Mouse (Mus musculus) CH12.LX (cell line): ENCODE measurements around the gene Cblc. TPM values are rescaled to one million over a fixed set of nuclear protein-coding genes. Genes with fewer than 3 reads are reported as not detected.

Experiments used
- DNase-seq: peaks from one replicate; pipeline ENCODE4 v3.0.0-alpha.2; 2013; ENCODE audit errors: extremely low read depth
- H3K27ac ChIP-seq: 2 replicates; pipeline ENCODE4 v1.5.1; 2012; ENCODE audit warnings: low read depth, mild to moderate bottlenecking, control low read depth, moderate library complexity; ENCODE audit not compliant: insufficient read depth
- H3K27me3 ChIP-seq: replicated peaks from 2 replicates; pipeline ENCODE3; 2012; ENCODE audit warnings: inconsistent platforms
- H3K36me3 ChIP-seq, 2 experiments: replicated peaks in 1 of 2; 2 replicates each; pipeline versions ENCODE3 to v1.6.1; 2012; ENCODE audit warnings: inconsistent platforms in 1 of 2, low read length in 1 of 2, mild to moderate bottlenecking in 1 of 2, mixed read lengths in 1 of 2, moderate library complexity in 1 of 2; ENCODE audit not compliant: control insufficient read depth in 1 of 2, insufficient read depth in 1 of 2
- H3K4me1 ChIP-seq, 2 experiments: 2 replicates each; pipeline ENCODE4 v1.6.1; 2012; ENCODE audit warnings: inconsistent platforms in 1 of 2, moderate library complexity in 1 of 2; ENCODE audit not compliant: insufficient read depth in 2 of 2, control insufficient read depth in 1 of 2
- H3K4me2 ChIP-seq: 2 replicates; pipeline ENCODE4 v1.6.1; 2012; ENCODE audit warnings: low read depth, mild to moderate bottlenecking, control low read depth; ENCODE audit not compliant: poor library complexity, insufficient read depth, severe bottlenecking
- H3K4me3 ChIP-seq, 3 experiments: fragments of 150-350 bp in 1 of 3; sonication (generic) in 1 of 3; replicated peaks in 1 of 3; 2 replicates each; pipeline versions ENCODE3 to v1.5.1; 2011 to 2012; ENCODE audit warnings: low read depth in 2 of 3, low read length in 2 of 3, mild to moderate bottlenecking in 2 of 3, moderate library complexity in 2 of 3, control low read depth in 1 of 3, improper control_type of control experiment in 1 of 3, inconsistent platforms in 1 of 3, mixed read lengths in 1 of 3; ENCODE audit not compliant: poor library complexity in 1 of 3
- H3K79me2 ChIP-seq: replicated peaks from 2 replicates; pipeline ENCODE4 v1.6.1; 2012; ENCODE audit warnings: mild to moderate bottlenecking, moderate library complexity; ENCODE audit not compliant: control insufficient read depth, poor library complexity, insufficient read depth, severe bottlenecking; ENCODE audit errors: extremely low read depth
- H3K9ac ChIP-seq: 2 replicates; pipeline ENCODE4 v1.6.1; 2012; ENCODE audit warnings: low read depth, mild to moderate bottlenecking, control low read depth, moderate library complexity; ENCODE audit not compliant: insufficient read depth
- H3K9me3 ChIP-seq: replicated peaks from 2 replicates; pipeline ENCODE3; 2012; ENCODE audit warnings: low read length, inconsistent platforms, mixed read lengths
- BHLHE40 ChIP-seq: IDR thresholded peaks from 2 replicates; pipeline ENCODE4 v1.6.1; 2011; ENCODE audit warnings: mild to moderate bottlenecking, low read depth, low read length, improper control_type of control experiment
- E2F4 ChIP-seq: IDR thresholded peaks from 2 replicates; pipeline ENCODE4 v1.6.1; 2011; ENCODE audit warnings: low read depth, low read length, improper control_type of control experiment; ENCODE audit not compliant: insufficient replicate concordance
- MAFK ChIP-seq: IDR thresholded peaks from 2 replicates; pipeline ENCODE4 v1.6.1; 2011; ENCODE audit warnings: low read length, improper control_type of control experiment; ENCODE audit not compliant: insufficient replicate concordance
- MXI1 ChIP-seq: IDR thresholded peaks from 2 replicates; pipeline ENCODE4 v1.6.1; 2011; ENCODE audit warnings: mild to moderate bottlenecking, low read depth, low read length, improper control_type of control experiment
- NRF1 ChIP-seq: IDR thresholded peaks from 2 replicates; pipeline ENCODE4 v1.6.1; 2014; ENCODE audit warnings: low read depth, mild to moderate bottlenecking, inconsistent platforms, low read length, improper control_type of control experiment, moderate library complexity
- RCOR1 ChIP-seq: conservative IDR thresholded peaks from 2 replicates; pipeline ENCODE4 v1.6.1; 2012; ENCODE audit warnings: low read depth, mild to moderate bottlenecking, inconsistent platforms, low read length, improper control_type of control experiment
- SIN3A ChIP-seq: IDR thresholded peaks from 2 replicates; pipeline ENCODE4 v1.6.1; 2012; ENCODE audit warnings: low read length, improper control_type of control experiment, inconsistent platforms
- TBP ChIP-seq: conservative IDR thresholded peaks from 2 replicates; pipeline ENCODE4 v1.6.1; 2011; ENCODE audit warnings: low read depth, low read length, improper control_type of control experiment
- USF2 ChIP-seq: conservative IDR thresholded peaks from 2 replicates; pipeline ENCODE4 v1.6.1; 2011; ENCODE audit warnings: low read depth, low read length, improper control_type of control experiment
- dilution Hi-C: fragments of 300-500 bp; cut with MboI; formaldehyde crosslinking; loops from 2 replicates; pipeline ENCODE4 v1.14.3; 2020; ENCODE audit warnings: low sequenced_read_pairs; ENCODE audit not compliant: extremely low pct_unique_long_range_greater_than_20kb, extremely low pct_ligation_motif_present
- in situ Hi-C: fragments of 300-500 bp; cut with MboI; formaldehyde crosslinking; loops from 3 replicates; pipeline ENCODE4 v1.14.3; 2019; ENCODE audit warnings: low sequenced_read_pairs, low pct_ligation_motif_present, low pct_unique_long_range_greater_than_20kb, mixed read lengths
- polyA plus RNA-seq: library from polyadenylated mRNA; unstranded; fragments of >175 nt; gene quantifications from 2 replicates; pipeline ENCODE4 v1.2.1, GENCODE M21; 2012; ENCODE audit warnings: low read depth; ENCODE audit not compliant: insufficient read length
- total RNA-seq, 2 experiments: library from RNA; depleted of rRNA; stranded (reverse); fragments of 300-350 nt in 1 of 2; fragments of >200 nt in 1 of 2; gene quantifications; 2 replicates each; pipeline ENCODE4 v1.2.3; 2012 to 2014

Cblc gene
- total and polyA plus RNA-seq, 3 experiments: 6.4 to 30.8 (median 13.4) TPM

- dilution Hi-C loops: no loop called here
- DNase-seq: no peak
- TF ChIP-seq BHLHE40 (no peak), MAFK (no peak), TBP (no peak), USF2 (no peak), E2F4 (no peak), SIN3A (no peak), NRF1 (no peak), MXI1 (no peak), RCOR1 (no peak)
- TF ChIP-seq, all 38 proteins: peak for 0
- in situ Hi-C loops: no loop called here
- peaks cover 20 to 43% of the 10 kb centered on the region in 2 experiments for H3K36me3 ChIP-seq
- peaks cover 1 to 3% of the 10 kb centered on the region in 2 experiments; a peak in 1 of 4 replicates for H3K4me1 ChIP-seq
- no peak overlapping the region for H3K4me2 ChIP-seq
- H3K9ac ChIP-seq: no peak overlapping the region
- no peak overlapping the region for H3K27ac ChIP-seq
- H3K9me3 ChIP-seq: no peaks in the 10 kb centered on the region
- H3K27me3 ChIP-seq: no peaks in the 10 kb centered on the region
- H3K79me2 ChIP-seq: no peaks in the 10 kb centered on the region
- H3K4me3 ChIP-seq: no peak overlapping the region
Observed at GRCm38 (mm10) chr7:19734178-19734666, 62.4 kb downstream of the Cblc start.

Other genes with a start within 250 kb of the Cblc start
Only the 20 nearest of the 22 such genes appear.
- gene Gemin7, start 219.2 kb downstream of the Cblc start, total RNA-seq (2012; rRNA removed): 52.5 and 63.2 TPM in 2 replicates
- gene Gemin7, start 219.2 kb downstream of the Cblc start, total RNA-seq (2014; rRNA removed): 89.6 and 101 TPM in 2 replicates
- gene Gemin7, start 219.2 kb downstream of the Cblc start, polyA plus RNA-seq: 59.3 and 64.4 TPM in 2 replicates
- 43.4 and 45.4 TPM in 2 replicates for gene Clasrp, start 192.3 kb downstream of the Cblc start, total RNA-seq (2012; rRNA removed)
- gene Clasrp, start 192.3 kb downstream of the Cblc start, total RNA-seq (2014; rRNA removed): 14.5 and 17.5 TPM in 2 replicates
- gene Clasrp, start 192.3 kb downstream of the Cblc start, polyA plus RNA-seq: 59.4 and 62.6 TPM in 2 replicates
- gene Relb, start 167.4 kb downstream of the Cblc start, total RNA-seq (2012; rRNA removed): 37.8 and 58.1 TPM in 2 replicates
- 41.5 and 44.0 TPM in 2 replicates for gene Relb, start 167.4 kb downstream of the Cblc start, total RNA-seq (2014; rRNA removed)
- gene Relb, start 167.4 kb downstream of the Cblc start, polyA plus RNA-seq: 50.6 and 59.6 TPM in 2 replicates
- gene Clptm1, start 131.8 kb downstream of the Cblc start, total RNA-seq (2012; rRNA removed): 43.6 and 43.9 TPM in 2 replicates
- gene Clptm1, start 131.8 kb downstream of the Cblc start, total RNA-seq (2014; rRNA removed): 33.8 and 34.0 TPM in 2 replicates
- gene Clptm1, start 131.8 kb downstream of the Cblc start, polyA plus RNA-seq: 54.7 and 70.9 TPM in 2 replicates
- gene Apoc2, start 118.9 kb downstream of the Cblc start, total RNA-seq (2012; rRNA removed): not detected in 2 replicates
- not detected in 2 replicates for gene Apoc2, start 118.9 kb downstream of the Cblc start, total RNA-seq (2014; rRNA removed)
- gene Apoc2, start 118.9 kb downstream of the Cblc start, polyA plus RNA-seq: not detected in 2 replicates
- not detected in 2 replicates for gene Gm44805, start 115.4 kb downstream of the Cblc start, total RNA-seq (2012; rRNA removed)
- gene Gm44805, start 115.4 kb downstream of the Cblc start, total RNA-seq (2014; rRNA removed): not detected in 2 replicates
- gene Gm44805, start 115.4 kb downstream of the Cblc start, polyA plus RNA-seq: not detected in 2 replicates
- not detected in 2 replicates for gene Apoc4, start 115.3 kb downstream of the Cblc start, total RNA-seq (2012; rRNA removed)
- gene Apoc4, start 115.3 kb downstream of the Cblc start, total RNA-seq (2014; rRNA removed): not detected in 2 replicates
- not detected in 2 replicates for gene Apoc4, start 115.3 kb downstream of the Cblc start, polyA plus RNA-seq
- not detected in 2 replicates for gene Apoc1, start 104.1 kb downstream of the Cblc start, total RNA-seq (2012; rRNA removed)
- not detected in 2 replicates for gene Apoc1, start 104.1 kb downstream of the Cblc start, total RNA-seq (2014; rRNA removed)
- not detected in 2 replicates for gene Apoc1, start 104.1 kb downstream of the Cblc start, polyA plus RNA-seq
- gene Apoe, start 97.6 kb downstream of the Cblc start, total RNA-seq (2012; rRNA removed): 10.0 and 10.5 TPM in 2 replicates
- 6.2 and 6.4 TPM in 2 replicates for gene Apoe, start 97.6 kb downstream of the Cblc start, total RNA-seq (2014; rRNA removed)
- 16.7 and 21.4 TPM in 2 replicates for gene Apoe, start 97.6 kb downstream of the Cblc start, polyA plus RNA-seq
- 179 and 214 TPM in 2 replicates for gene Tomm40, start 81.4 kb downstream of the Cblc start, total RNA-seq (2012; rRNA removed)
- gene Tomm40, start 81.4 kb downstream of the Cblc start, total RNA-seq (2014; rRNA removed): 115 TPM in 2 replicates
- 197 and 221 TPM in 2 replicates for gene Tomm40, start 81.4 kb downstream of the Cblc start, polyA plus RNA-seq
- 9.1 and 14.1 TPM in 2 replicates for gene Nectin2, start 46.3 kb downstream of the Cblc start, total RNA-seq (2012; rRNA removed)
- 3.0 and 3.4 TPM in 2 replicates for gene Nectin2, start 46.3 kb downstream of the Cblc start, total RNA-seq (2014; rRNA removed)
- gene Nectin2, start 46.3 kb downstream of the Cblc start, polyA plus RNA-seq: 6.3 and 6.5 TPM in 2 replicates
- gene Bcam, start 25.8 kb downstream of the Cblc start, total RNA-seq (2012; rRNA removed): 8.2 and 10.9 TPM in 2 replicates
- 2.4 and 3.0 TPM in 2 replicates for gene Bcam, start 25.8 kb downstream of the Cblc start, total RNA-seq (2014; rRNA removed)
- 4.8 and 5.3 TPM in 2 replicates for gene Bcam, start 25.8 kb downstream of the Cblc start, polyA plus RNA-seq
- 15.8 and 18.8 TPM in 2 replicates for gene Bcl3, start 26.0 kb upstream of the Cblc start, total RNA-seq (2012; rRNA removed)
- 3.2 and 3.8 TPM in 2 replicates for gene Bcl3, start 26.0 kb upstream of the Cblc start, total RNA-seq (2014; rRNA removed)
- gene Bcl3, start 26.0 kb upstream of the Cblc start, polyA plus RNA-seq: 17.9 and 25.2 TPM in 2 replicates
- gene Gm19345, start 55.2 kb upstream of the Cblc start, total RNA-seq (2012; rRNA removed): 0.59 TPM in 1 of 2 replicates, not detected in the other
- gene Gm19345, start 55.2 kb upstream of the Cblc start, total RNA-seq (2014; rRNA removed): not detected in 2 replicates
- gene Gm19345, start 55.2 kb upstream of the Cblc start, polyA plus RNA-seq: 4.1 and 4.3 TPM in 2 replicates
- 2.5 and 3.2 TPM in 2 replicates for gene Ceacam16, start 64.5 kb upstream of the Cblc start, total RNA-seq (2012; rRNA removed)
- gene Ceacam16, start 64.5 kb upstream of the Cblc start, total RNA-seq (2014; rRNA removed): 0.88 and 1.1 TPM in 2 replicates
- 6.8 and 7.7 TPM in 2 replicates for gene Ceacam16, start 64.5 kb upstream of the Cblc start, polyA plus RNA-seq
- 0.04 and 0.08 TPM in 2 replicates for gene Ceacam19, start 91.2 kb upstream of the Cblc start, total RNA-seq (2012; rRNA removed)
- not detected in 2 replicates for gene Ceacam19, start 91.2 kb upstream of the Cblc start, total RNA-seq (2014; rRNA removed)
- gene Ceacam19, start 91.2 kb upstream of the Cblc start, polyA plus RNA-seq: not detected in 2 replicates
- gene Pvr, start 124.4 kb upstream of the Cblc start, total RNA-seq (2012; rRNA removed): 15.0 and 15.4 TPM in 2 replicates
- gene Pvr, start 124.4 kb upstream of the Cblc start, total RNA-seq (2014; rRNA removed): 12.7 and 13.1 TPM in 2 replicates
- gene Pvr, start 124.4 kb upstream of the Cblc start, polyA plus RNA-seq: 8.8 and 13.2 TPM in 2 replicates
- gene Igsf23, start 153.9 kb upstream of the Cblc start, total RNA-seq (2012; rRNA removed): 0.08 TPM in 1 of 2 replicates, not detected in the other
- not detected in 2 replicates for gene Igsf23, start 153.9 kb upstream of the Cblc start, total RNA-seq (2014; rRNA removed)
- gene Igsf23, start 153.9 kb upstream of the Cblc start, polyA plus RNA-seq: not detected in 2 replicates
- 1.8 and 1.9 TPM in 2 replicates for gene Ceacam20, start 168.6 kb upstream of the Cblc start, total RNA-seq (2012; rRNA removed)
- gene Ceacam20, start 168.6 kb upstream of the Cblc start, total RNA-seq (2014; rRNA removed): 4.3 and 6.6 TPM in 2 replicates
- 4.2 and 5.8 TPM in 2 replicates for gene Ceacam20, start 168.6 kb upstream of the Cblc start, polyA plus RNA-seq
- 0.21 and 0.34 TPM in 2 replicates for gene Nlrp9b, start 194.7 kb upstream of the Cblc start, total RNA-seq (2012; rRNA removed)
- 1.4 TPM in 2 replicates for gene Nlrp9b, start 194.7 kb upstream of the Cblc start, total RNA-seq (2014; rRNA removed)
- gene Nlrp9b, start 194.7 kb upstream of the Cblc start, polyA plus RNA-seq: 1.4 and 2.3 TPM in 2 replicates